Mouse (Mus musculus) hindbrain, embryonic 15.5 days (tissue): Measurements from ENCODE around the gene Gucd1. TPM values are rescaled to one million over a fixed set of nuclear protein-coding genes. Genes with fewer than 3 reads are reported as not detected.
"Not testable (repeated sequence)": the region's sequence is repeated elsewhere in the genome, so short reads cannot be mapped to it uniquely, and the experiment has no call there.

ENCODE experiments used
- ATAC-seq: fragments of 200-750 bp; cut with Nextera tagmentation; 2 replicates; pipeline ENCODE4 v1.8.0; 2017; ENCODE audit warnings: low read depth, moderate number of reproducible peaks, moderate TSS enrichment; ENCODE audit not compliant: low FRiP score
- H3K27ac ChIP-seq: fragments of 300-500 bp; sonication (generic); replicated peaks from 2 replicates; pipeline ENCODE4 v1.5.1; 2015; ENCODE audit warnings: mild to moderate bottlenecking, inconsistent platforms
- H3K27me3 ChIP-seq: fragments of 300-500 bp; sonication (generic); 2 replicates; pipeline ENCODE4 v1.6.1; 2015; ENCODE audit warnings: control low read depth, inconsistent platforms
- H3K36me3 ChIP-seq: fragments of 300-500 bp; sonication (generic); 2 replicates; pipeline ENCODE4 v1.6.1; 2015; ENCODE audit warnings: control low read depth, inconsistent platforms
- H3K4me1 ChIP-seq: fragments of 300-500 bp; sonication (generic); replicated peaks from 2 replicates; pipeline ENCODE4 v1.6.1; 2015; ENCODE audit warnings: control low read depth, inconsistent platforms
- H3K4me2 ChIP-seq: fragments of 300-500 bp; sonication (generic); 2 replicates; pipeline ENCODE4 v1.6.1; 2015; ENCODE audit warnings: moderate library complexity, mild to moderate bottlenecking, inconsistent platforms
- H3K4me3 ChIP-seq: fragments of 300-500 bp; sonication (generic); 2 replicates; pipeline ENCODE4 v1.5.1; 2015; ENCODE audit warnings: mild to moderate bottlenecking, inconsistent platforms
- H3K9ac ChIP-seq: fragments of 300-500 bp; sonication (generic); 2 replicates; pipeline ENCODE4 v1.6.1; 2015; ENCODE audit warnings: inconsistent platforms
- H3K9me3 ChIP-seq: fragments of 300-500 bp; sonication (generic); 2 replicates; pipeline ENCODE4 v1.6.1; 2016; ENCODE audit warnings: control low read depth, inconsistent platforms
- WGBS: fragments of 180-500 bp; shearing (Covaris S2); methylation state at CpG from one replicate; pipeline ENCODE4 v1.1.7; 2015; 5-methylcytosine and 5-hydroxymethylcytosine counted together
- polyA plus RNA-seq: library from polyadenylated mRNA; unstranded; fragments of >200 nt; fragmentation: Nextera tagmentation; extraction: Ambion mirVana; gene quantifications from 2 replicates; pipeline ENCODE4 v1.2.1, GENCODE M21; 2015

The Gucd1 gene
- polyA plus RNA-seq: 20.2 and 20.3 TPM in 2 replicates

GRCm38 (mm10) chr10:75517758-75518143 is at the start of gene Gucd1:
Gucd1 (minus strand) TSS chr10:75517972.
- Histone ChIP-seq H3K4me2 (peak within 1 kb of the TSS; percentile 87), H3K9ac (peak within 1 kb of the TSS; percentile 85), H3K27ac (peak within 1 kb of the TSS; percentile 98), H3K9me3 (no peaks in the 10 kb centered on the region), H3K4me1 (peaks cover 45% of the 10 kb centered on the region), H3K4me3 (peak within 1 kb of the TSS; percentile 65), H3K36me3 (peaks cover 25% of the 10 kb centered on the region), H3K27me3 (no peaks in the 10 kb centered on the region)
- ATAC-seq: peak; percentile 92
- WGBS: 0% methylated on average over 20 of the region's 20 CpGs

DNA sequence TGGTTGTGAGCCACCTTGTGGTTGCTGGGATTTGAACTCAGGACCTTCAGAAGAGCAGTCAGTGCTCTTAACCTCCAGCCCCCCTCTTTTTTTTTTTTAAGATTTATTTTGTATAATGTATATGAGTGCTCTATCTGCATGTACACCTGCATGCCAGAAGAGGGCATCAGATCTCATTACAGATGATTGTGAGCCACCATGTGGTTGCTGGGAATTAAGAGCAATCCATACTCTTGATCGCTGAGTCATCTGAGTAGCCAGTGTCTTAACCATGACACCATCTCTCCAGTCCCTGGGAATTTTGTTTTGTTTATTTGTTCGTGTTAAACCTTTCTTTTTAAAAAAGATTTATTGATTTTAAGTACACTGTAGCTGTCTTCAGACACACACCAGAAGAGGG is 49.0 kb upstream of the Gucd1 start:
- H3K4me3 ChIP-seq, H3K4me2 ChIP-seq, ATAC-seq, H3K9me3 ChIP-seq, H3K4me1 ChIP-seq, H3K36me3 ChIP-seq, H3K9ac ChIP-seq, H3K27me3 ChIP-seq, H3K27ac ChIP-seq: not testable (repeated sequence)
- 81% methylated on average over 2 of the region's 2 CpGs for WGBS

- WGBS: 82% methylated on average over 5 of the region's 5 CpGs
- Histone ChIP-seq H3K9me3 (no peaks in the 10 kb centered on the region), H3K27ac (no peak overlapping the region), H3K27me3 (no peaks in the 10 kb centered on the region), H3K4me3 (no peak overlapping the region), H3K36me3 (no peaks in the 10 kb centered on the region), H3K4me2 (no peak overlapping the region), H3K9ac (no peak overlapping the region), H3K4me1 (peaks cover 1% of the 10 kb centered on the region)
- no peak for ATAC-seq
These were observed 48.5 kb upstream of the Gucd1 start for GRCm38 (mm10) chr10:75566321-75566720.

DNA sequence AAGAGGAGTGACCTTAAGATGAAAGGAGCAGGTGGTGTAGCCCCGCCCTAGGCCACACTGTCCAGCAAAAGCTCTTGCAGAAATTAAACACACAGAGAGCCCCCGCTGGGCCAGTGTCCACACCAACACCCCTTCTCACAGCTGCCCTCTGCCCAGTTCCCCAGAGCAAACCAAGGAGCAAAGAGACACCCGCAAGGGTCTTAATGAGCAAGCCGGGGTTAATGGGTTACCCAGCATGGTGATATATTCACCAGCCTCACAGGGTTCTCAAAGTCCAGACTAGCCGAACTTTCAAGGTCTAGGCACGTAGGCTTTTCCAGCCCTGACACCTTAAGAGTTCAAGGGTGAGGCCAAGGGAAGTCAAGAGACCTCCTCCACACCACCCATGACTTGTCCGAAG is 48.1 kb upstream of the Gucd1 start:
- Histone ChIP-seq H3K4me2 (no peak overlapping the region), H3K27me3 (no peaks in the 10 kb centered on the region), H3K36me3 (no peaks in the 10 kb centered on the region), H3K4me1 (peaks cover 5% of the 10 kb centered on the region), H3K27ac (no peak overlapping the region), H3K4me3 (no peak overlapping the region), H3K9ac (no peak overlapping the region), H3K9me3 (no peaks in the 10 kb centered on the region)
- WGBS: 68% methylated on average over 7 of the region's 7 CpGs
- no peak for ATAC-seq

DNA sequence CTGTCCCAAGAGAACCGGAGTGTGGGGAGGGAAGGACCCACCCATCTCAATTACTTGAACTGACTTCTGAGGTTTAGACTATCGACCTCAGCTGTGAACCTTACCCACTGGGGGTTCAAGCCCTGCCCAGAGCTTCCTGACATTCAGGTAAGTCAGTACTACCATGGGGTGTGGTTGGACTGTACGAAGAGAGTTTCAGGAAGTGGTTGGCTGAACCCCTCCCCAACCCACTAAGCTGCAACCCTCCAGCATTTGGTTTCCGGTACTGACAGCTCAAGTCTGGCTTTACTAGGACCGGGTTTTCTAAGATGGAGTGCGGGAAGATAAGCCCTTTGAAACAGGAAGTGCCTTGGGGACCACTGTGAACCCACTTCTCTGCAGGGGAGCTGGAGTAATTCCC is 47.7 kb upstream of the Gucd1 start:
- H3K9ac ChIP-seq: no peak overlapping the region
- H3K36me3 ChIP-seq: no peaks in the 10 kb centered on the region
- no peak for ATAC-seq
- H3K4me1 ChIP-seq: peaks cover 10% of the 10 kb centered on the region
- no peak overlapping the region for H3K4me2 ChIP-seq
- 78% methylated on average over 6 of the region's 6 CpGs for WGBS
- no peak overlapping the region for H3K4me3 ChIP-seq
- no peaks in the 10 kb centered on the region for H3K9me3 ChIP-seq
- no peak overlapping the region for H3K27ac ChIP-seq
- H3K27me3 ChIP-seq: no peaks in the 10 kb centered on the region

DNA sequence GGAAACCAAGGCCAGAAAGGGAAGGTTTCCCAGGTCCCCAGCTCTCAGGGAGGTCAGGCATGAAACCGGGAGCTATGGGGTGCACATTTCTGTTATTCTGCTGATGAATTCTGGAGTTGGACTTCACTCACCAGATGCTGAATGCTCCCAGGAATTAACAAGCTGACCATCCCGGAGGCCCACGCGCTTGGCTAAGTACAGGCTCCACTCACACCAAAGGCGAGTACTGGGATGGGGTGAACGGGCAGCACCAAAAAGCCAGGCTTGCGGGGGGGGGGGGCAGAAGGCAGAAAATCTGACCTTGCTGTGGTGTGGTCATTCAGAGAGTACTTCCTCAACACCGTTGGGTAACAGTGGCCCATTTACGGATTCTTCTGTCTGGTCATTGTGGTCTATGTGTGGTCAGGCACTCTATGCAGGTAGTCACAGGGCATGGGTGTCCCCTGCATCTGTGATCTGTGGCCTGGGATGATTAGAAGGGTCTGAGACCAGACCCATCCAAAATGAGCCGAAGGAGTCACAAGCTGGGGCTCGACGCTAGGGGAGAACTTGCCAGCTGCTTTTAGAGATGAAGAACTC is 47.0 kb upstream of the Gucd1 start:
- no peak overlapping the region for H3K4me3 ChIP-seq
- no peak overlapping the region for H3K27ac ChIP-seq
- H3K9ac ChIP-seq: no peak overlapping the region
- H3K9me3 ChIP-seq: no peaks in the 10 kb centered on the region
- whole genome bisulfite sequencing: 85% methylated on average over 12 of the region's 12 CpGs
- no peak for ATAC-seq
- H3K27me3 ChIP-seq: no peaks in the 10 kb centered on the region
- H3K36me3 ChIP-seq: no peaks in the 10 kb centered on the region
- H3K4me2 ChIP-seq: no peak overlapping the region
- peaks cover 14% of the 10 kb centered on the region for H3K4me1 ChIP-seq

GRCm38 (mm10) chr10:75562596-75562995 is 44.8 kb upstream of the Gucd1 start:
- Histone ChIP-seq H3K9ac (no peak overlapping the region), H3K4me3 (no peak overlapping the region), H3K9me3 (no peaks in the 10 kb centered on the region), H3K36me3 (no peaks in the 10 kb centered on the region), H3K4me1 (peaks cover 32% of the 10 kb centered on the region), H3K27me3 (no peaks in the 10 kb centered on the region), H3K4me2 (no peak overlapping the region), H3K27ac (no peak overlapping the region)
- WGBS: 85% methylated on average over 8 of the region's 8 CpGs
- ATAC-seq: no peak

- Histone ChIP-seq H3K9me3 (no peaks in the 10 kb centered on the region), H3K4me3 (peak within 1 kb of the TSS; percentile 60), H3K36me3 (peaks cover 7% of the 10 kb centered on the region; the same call in 1 of the 2 replicates), H3K27ac (peak within 1 kb of the TSS; percentile 97), H3K4me2 (peak within 1 kb of the TSS; percentile 82), H3K4me1 (peaks cover 47% of the 10 kb centered on the region), H3K9ac (peak within 1 kb of the TSS; percentile 75), H3K27me3 (no peaks in the 10 kb centered on the region)
- no peak for ATAC-seq
- 51% methylated on average over 10 of the region's 10 CpGs for WGBS
These were observed 43.4 kb upstream of the Gucd1 start, which contains the start of gene Ggt1 for GRCm38 (mm10) chr10:75561071-75561654. Ggt1 (plus strand) TSS chr10:75561604.

DNA sequence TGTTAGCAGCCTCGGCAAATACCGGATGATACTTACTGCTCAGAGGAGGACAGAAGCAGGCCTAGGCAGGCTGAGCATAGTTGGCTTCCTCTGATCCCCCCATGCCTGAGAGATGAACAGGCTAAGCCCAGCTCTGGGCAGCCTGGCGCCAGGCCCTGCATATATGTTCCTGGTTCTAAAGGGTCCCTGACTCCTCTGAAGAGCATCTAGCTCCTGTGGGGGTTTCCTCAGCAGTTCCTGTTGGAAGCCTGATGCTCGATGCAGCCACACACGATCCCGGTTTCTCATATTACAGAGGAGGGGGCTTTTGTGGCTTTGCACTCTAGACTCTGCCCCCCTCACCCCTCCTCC is 42.8 kb upstream of the Gucd1 start:
- Histone ChIP-seq H3K4me1 (peaks cover 53% of the 10 kb centered on the region), H3K9me3 (no peaks in the 10 kb centered on the region), H3K4me2 (peak overlapping the region; percentile 82), H3K36me3 (peaks cover 12% of the 10 kb centered on the region; the same call in 1 of the 2 replicates), H3K27me3 (no peaks in the 10 kb centered on the region), H3K4me3 (peak overlapping the region; percentile 60), H3K27ac (peak overlapping the region; percentile 97), H3K9ac (peak overlapping the region; percentile 75)
- peak; percentile 40 for ATAC-seq
- WGBS: 9% methylated on average over 6 of the region's 6 CpGs

DNA sequence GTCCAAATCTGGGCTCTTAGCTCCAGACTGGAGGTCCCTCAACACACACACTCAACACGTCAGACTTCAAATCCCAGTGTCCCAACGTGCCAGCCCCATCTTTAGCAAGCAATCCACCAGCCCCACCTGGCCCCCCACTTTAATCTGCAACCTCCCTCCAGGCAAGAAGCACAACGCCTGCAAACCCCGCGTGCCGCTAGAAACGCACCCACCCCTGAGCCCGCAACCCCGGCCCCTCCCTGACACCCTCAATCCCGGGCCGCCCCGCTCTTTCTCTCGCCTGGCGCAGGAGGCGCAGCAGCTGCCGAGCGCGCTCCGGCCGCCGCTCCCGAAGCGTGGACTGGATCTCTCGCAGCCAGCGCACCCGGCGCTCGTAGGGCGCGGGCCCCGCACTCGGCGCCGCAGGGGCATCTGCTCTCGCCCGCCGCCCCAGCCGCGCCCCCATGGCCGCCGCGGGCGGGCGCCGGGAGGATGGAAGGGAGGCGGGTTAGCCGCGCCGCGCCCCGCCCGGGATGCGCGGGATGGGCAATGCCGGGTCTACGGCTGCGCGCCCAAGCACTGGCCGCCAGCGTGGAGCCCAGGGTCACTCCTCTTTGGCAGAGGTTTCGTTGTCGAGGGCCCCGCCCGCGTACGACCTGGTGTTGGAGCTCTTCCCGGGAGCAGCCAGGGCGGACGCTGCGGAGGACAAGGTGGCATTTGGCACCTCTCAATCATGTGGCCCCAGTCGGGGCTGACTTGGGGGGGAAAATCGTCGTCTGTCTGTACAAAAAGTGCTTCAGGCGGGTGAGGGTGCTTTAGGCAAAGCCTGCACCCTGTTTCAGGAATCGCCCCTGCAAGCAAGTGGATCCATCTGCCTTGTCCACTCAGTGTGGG is 42.1 kb upstream of the Gucd1 start, which contains the start of gene Lrrc75b:
TSS of gene Lrrc75b (minus strand) at position 655 of the 873 bp plus-strand sequence.
- Histone ChIP-seq H3K9me3 (no peaks in the 10 kb centered on the region), H3K27ac (peak within 1 kb of the TSS; percentile 97), H3K4me3 (peak within 1 kb of the TSS; percentile 60), H3K9ac (peak within 1 kb of the TSS; percentile 75), H3K4me1 (peaks cover 54% of the 10 kb centered on the region), H3K4me2 (peak within 1 kb of the TSS; percentile 82), H3K27me3 (no peaks in the 10 kb centered on the region), H3K36me3 (peaks cover 18% of the 10 kb centered on the region)
- WGBS: under 1% methylated on average over 75 of the region's 75 CpGs
- ATAC-seq: peak; percentile 40

GRCm38 (mm10) chr10:75559041-75559675 is 41.4 kb upstream of the Gucd1 start:
- Histone ChIP-seq H3K4me3 (peak overlapping the region; percentile 60), H3K9me3 (no peaks in the 10 kb centered on the region), H3K4me1 (peaks cover 54% of the 10 kb centered on the region), H3K9ac (peak overlapping the region; percentile 75), H3K36me3 (peaks cover 20% of the 10 kb centered on the region), H3K27me3 (no peaks in the 10 kb centered on the region), H3K4me2 (peak overlapping the region; percentile 82), H3K27ac (peak overlapping the region; percentile 97)
- 2% methylated on average over 14 of the region's 14 CpGs for WGBS
- peak; percentile 2; the same call in 1 of the 2 replicates for ATAC-seq
